Mouse (Mus musculus) thymus, postnatal 10 days (tissue): ENCODE data around the gene Chtop.
A peak's percentile ranks its signal among the peaks of the same experiment; 100 is the strongest.

Experiments used
- DNase-seq, 2 experiments: peaks; one replicate each; pipeline ENCODE4 v3.0.0; 2021; ENCODE audit warnings: low spot score in 2 of 2

The Chtop gene

DNA sequence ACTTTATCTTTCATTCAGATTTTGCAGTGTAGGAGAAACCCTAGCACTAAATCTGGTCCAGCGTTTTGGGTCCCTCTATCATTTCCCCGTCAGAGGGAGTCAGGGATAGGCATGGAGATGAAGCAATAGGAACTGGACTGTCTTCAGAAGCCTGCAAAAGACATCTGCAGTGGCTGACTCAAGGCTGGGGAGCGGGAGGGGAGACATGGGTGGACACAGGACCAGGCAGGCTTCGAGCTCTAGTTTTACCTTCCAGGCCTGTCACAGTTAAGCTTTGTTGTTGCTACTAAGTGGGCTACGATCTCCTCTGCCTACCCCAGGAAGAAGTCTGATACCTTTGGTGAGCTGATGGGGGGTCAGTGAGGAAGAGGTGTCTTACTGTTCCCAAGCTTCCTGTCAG is 3.0 kb upstream of the Chtop start:
- no peak for DNase-seq

- no peak for DNase-seq
These were observed 437 bp upstream of the Chtop start for GRCm38 (mm10) chr3:90509747-90510123.

DNA sequence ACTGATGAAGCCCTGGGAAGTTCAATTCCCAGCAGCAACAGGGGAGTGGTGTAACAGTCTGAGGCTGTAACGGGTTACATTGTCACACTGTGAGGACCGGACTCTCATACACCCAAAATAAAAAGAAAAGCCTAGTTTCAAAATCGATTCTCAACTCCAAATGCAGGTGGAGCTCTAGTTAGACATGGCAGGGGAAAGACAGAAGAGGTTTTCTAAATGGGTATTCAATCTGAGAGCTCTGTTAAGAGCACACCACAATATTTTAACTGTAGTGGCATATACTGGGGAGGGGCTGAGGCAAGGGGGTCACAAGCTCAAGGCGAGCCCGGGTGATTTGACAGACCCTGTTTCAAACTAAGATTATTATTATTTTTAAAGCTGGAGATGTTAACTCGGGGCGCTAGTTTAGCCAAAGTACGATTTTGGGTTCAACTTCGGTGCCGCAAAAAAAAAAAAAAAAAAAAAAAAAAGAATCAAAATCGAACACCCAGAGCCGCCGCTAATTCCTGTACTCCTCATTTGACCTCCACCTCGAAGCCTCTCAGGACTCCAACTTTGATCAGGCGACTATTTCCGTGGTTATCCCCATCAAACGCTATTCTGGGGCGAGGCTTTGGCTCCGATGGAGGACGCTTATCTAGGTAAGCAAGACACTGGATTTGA is 880 bp downstream of the Chtop start:
- no peak for DNase-seq

DNA sequence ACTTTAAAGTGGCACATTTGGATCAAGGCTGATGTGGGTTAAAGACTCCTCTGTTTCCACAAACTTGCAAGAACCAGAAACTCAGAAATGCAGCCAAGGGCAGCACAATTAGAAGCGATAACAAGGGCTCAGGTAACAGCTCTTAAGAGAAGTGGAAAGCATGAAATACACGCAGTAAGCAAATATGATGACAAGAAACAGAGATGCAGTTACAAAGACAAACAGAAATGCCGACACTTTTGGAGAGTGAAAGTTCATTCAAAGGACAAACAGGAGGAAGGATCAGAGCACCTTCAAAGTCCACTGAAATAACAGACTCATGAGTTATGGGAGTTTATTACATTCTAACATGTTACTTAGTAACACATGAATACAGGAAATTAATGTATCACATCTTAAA is 2.9 kb downstream of the Chtop start:
- no peak for DNase-seq

- DNase-seq: no peak
These were observed 4.1 kb downstream of the Chtop start for GRCm38 (mm10) chr3:90505216-90505615.

DNA sequence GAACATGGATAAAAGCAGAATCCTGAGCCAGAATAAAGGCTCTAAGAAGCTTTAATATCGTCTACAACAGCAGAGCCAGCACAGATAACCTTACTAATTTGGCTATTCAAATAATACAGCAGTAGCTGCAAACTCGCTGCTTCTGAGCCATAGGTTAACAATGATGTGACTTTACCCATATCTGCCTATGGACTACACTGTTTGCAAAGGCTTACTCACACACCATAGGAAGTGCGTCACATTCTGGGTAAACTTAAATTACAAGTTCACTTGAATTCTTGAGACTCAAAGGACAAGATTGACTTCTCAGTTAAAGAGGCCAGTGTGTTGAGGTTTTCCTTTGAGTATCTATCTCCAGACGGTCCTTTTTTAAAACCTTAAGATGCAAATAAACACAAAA is 5.9 kb downstream of the Chtop start:
- no peak for DNase-seq

DNA sequence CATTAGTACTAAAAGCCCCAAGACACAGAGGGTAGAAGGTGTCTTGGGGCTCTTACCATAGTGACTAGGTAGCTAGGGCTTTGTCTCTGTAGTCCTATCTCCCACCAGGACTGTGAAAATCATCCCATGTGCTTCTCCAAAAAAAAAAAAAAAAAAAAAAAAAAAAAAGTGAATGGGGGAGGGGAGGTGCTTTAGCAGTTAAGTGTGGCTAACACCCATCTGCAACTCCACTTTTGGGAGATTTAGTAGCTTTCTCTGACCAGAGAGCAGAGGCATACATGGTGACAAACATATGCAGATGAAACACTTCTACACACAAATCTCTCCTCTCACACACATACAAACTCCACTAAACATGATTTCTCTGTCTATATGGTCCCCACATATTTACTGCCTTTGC is 11.7 kb downstream of the Chtop start:
- no peak for DNase-seq

- DNase-seq: no peak
These were observed 13.3 kb downstream of the Chtop start for GRCm38 (mm10) chr3:90495850-90496525.

DNA sequence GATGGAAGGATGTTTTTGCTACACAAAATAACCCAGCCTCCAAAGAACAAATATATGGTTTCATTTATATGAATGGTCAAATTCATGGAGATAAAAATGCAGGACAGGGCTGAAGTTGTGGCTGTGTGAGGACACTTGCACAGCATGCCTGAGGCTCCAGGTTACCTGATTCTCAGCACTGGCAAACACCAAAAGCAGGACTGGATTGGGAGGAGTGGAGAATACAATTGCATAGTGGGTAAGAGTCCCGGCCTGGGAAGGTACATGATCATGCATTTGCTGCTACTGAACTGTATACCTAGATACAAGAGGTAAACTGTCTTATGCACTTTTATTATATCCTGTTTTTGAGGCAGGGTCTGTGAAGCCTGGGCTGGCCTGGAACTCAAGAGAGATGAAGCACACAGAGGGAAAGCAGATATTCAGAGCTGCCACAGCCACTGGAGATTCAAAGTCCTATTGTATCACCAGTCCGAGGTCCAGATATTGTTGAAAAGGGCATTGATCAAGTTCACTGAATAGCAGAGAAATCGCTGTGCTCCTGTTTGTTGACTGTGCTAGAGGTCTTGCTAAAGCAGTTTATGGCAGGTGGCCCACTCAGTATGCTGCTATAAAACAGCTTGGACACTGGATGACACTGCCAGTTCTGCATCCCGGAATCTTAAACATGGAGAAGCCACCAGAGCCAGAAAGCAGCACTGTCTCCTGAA is 15.3 kb downstream of the Chtop start:
- DNase-seq: no peak

DNA sequence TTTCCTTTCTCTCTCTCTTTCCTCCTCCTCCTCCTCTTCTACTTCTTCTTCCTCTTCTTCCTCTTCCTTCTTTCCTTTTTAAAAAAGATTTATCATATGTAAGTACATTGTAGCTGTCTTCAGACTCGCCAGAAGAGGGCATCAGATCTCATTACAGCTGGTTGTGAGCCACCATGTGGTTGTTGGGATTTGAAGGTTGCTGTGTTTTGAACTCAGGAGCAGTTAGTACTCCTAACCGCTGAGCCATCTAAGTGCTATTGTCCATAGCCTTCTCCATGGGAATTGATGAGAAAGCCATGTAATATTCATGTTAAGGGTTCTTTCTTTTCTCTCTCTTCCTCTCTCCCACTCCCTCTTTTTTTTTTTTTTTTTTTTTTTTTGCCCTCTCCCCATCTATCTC is 17.9 kb downstream of the Chtop start:
- DNase-seq: peak; percentile 46 to 52

GRCm38 (mm10) chr3:90490696-90491256 is 18.5 kb downstream of the Chtop start, which contains the start of gene Snapin:
Gene Snapin (minus strand): TSS chr3:90491033.
- peak; percentile 92 to 94 for DNase-seq

DNA sequence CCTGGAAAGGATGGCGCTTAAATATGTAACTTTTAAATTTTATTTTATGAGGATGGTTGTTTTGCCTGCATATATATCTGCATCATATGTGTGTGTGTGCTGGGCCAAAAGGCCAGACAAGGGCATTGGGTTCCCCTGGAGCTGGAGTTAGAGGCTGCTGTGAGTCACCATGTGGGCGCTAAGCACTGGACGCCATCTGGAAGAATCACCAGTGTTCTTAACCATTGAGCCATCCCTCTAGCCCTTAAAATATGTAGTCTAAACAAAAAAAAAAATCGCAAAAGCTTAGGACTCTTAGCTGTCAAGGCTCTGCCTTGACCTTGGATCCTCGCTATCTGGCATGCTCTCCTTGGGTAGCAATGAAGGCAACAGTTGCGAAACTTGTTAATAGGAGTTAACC is 20.7 kb downstream of the Chtop start:
- DNase-seq: no peak

- no peak for DNase-seq
These were observed 22.3 kb downstream of the Chtop start for GRCm38 (mm10) chr3:90486998-90487397.

- DNase-seq: peak; percentile 92 to 93
These were observed 33.3 kb downstream of the Chtop start, which contains the start of gene Ilf2 for GRCm38 (mm10) chr3:90475831-90476611. Gene Ilf2 (plus strand): TSS chr3:90476126.

- DNase-seq: no peak
These were observed 34.0 kb downstream of the Chtop start for GRCm38 (mm10) chr3:90475151-90475830.

DNA sequence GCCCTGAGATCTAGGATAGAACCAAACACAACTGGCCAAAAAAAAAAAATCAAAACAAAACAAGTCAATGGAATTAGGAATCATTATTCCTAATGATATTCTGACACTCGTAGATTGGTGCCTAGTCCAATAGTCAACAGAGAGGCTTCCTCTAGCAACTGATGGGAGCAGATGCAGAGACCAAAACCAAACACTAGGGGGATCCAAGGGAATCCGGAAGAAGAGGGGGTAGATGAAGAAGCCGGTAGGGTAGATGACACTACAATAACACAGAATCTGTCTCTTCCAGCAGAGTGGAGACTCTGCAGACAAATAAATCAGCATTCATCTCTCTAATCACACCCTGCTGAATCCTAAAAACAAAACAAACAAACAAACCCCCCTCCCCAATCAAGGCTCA is 37.1 kb downstream of the Chtop start:
- peak; percentile 66 to 80 for DNase-seq

GRCm38 (mm10) chr3:90467618-90468300 is 41.5 kb downstream of the Chtop start:
- no peak for DNase-seq

DNA sequence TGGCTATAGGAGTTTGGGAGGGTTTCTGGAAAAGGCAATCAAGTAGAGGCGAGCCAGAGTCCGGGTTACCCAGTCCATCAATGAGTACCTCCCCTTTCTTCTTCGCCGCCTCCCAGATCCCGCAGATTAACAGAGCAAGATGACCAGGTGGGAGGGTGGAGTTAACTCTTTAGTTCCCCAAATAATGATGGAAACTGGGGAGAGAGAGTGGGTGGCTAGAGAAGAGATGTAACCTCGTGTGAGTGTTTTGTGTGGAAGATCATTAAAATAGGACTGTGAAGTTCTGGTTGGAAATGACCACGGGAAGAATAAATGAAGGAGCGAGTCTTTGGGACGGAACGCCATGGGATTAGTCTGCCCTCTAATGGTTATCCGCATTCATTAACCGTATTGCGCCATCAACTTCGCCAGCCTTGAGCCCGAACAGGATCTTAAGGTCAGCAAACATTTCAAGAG is 43.0 kb downstream of the Chtop start:
- no peak for DNase-seq

DNA sequence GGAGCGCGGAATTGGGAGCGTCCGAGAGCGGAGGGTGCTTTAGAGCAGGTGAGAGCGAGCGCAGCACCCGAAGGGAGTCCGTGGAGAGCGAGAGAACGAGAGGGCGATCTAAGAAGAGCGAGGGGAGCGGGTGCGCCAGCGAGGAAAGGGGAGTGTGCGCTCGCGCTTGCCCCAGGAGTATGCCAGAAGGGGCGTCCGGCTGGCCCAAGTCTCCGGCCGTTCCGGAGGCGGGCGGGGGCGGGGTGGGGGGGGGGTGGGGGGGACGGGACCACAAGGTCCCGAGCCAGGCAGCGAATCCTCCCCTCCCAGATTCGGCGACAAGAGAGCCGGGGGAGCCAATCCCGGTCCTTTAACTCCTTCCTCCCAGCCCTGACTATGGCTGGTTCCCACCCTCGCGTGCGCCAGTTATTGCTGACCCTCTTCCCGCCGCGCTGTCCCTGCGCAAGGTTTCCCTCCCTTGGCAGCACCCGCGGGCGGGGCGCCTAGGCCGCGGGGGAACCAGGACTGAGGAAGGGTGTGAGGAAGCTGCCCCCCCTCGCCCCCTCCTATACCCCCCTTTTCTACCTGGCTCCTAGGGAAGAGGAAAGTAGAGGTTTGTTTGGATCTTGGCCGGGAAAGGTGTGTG is 43.5 kb downstream of the Chtop start, which contains the start of gene Npr1:
Gene Npr1 (minus strand): TSS at position 181 of the 625 bp plus-strand sequence.
- peak in 1 of 2 experiments; percentile 19 for DNase-seq
